ENCODE assay signal across 11 mouse cellular contexts in genomic region chr4:76380312-76380917, GRCm38 (mm10).
DNase-seq lines count a peak whose midpoint lies in the region; ATAC-seq lines count a peak whose summit lies in the region.
"Had no signal": no experiment of that assay in that cellular context is flagged by ENCODE, and none has a peak within 500 bp of the region (broad histone marks: within the 10 kb centered on the region; RNA-seq: fewer than 3 reads in every experiment).

No protein-coding gene starts in this region.

- peak overlapping the region; percentile 2 for H3K27ac ChIP-seq in hindbrain, embryonic 14.5 days
- H3K27ac ChIP-seq: gastrocnemius, adult 2 months had no signal

- no peak overlapping the region for H3K4me2 ChIP-seq in hindbrain, embryonic 14.5 days (replicated peaks)

- ATAC-seq in hindbrain, embryonic 14.5 days (ENCODE audit: low FRiP score), result peak; percentile 73; the same call in 1 of the 2 replicates

- no peaks in the 10 kb centered on the region for H3K9me3 ChIP-seq in hindbrain, embryonic 14.5 days (ENCODE audit: control insufficient read depth, low read length)

- 44% methylated on average over 6 of the region's 6 CpGs for WGBS in hindbrain, embryonic 14.5 days

- H3K27me3 ChIP-seq in hindbrain, embryonic 14.5 days (ENCODE audit: control insufficient read depth, insufficient read depth, low read length), result no peaks in the 10 kb centered on the region

- no peaks in the 10 kb centered on the region for H3K36me3 ChIP-seq in hindbrain, embryonic 14.5 days (replicated peaks; ENCODE audit: control insufficient read depth, insufficient read depth)

- H3K9ac ChIP-seq in hindbrain, embryonic 14.5 days, result no peak overlapping the region

- no peak overlapping the region for H3K4me3 ChIP-seq in hindbrain, embryonic 14.5 days (replicated peaks; ENCODE audit: low read length)
- H3K4me3 ChIP-seq: gastrocnemius, adult 2 months had no signal

- peak; percentile 25 to 63 for DNase-seq in left cerebral cortex, adult 18-20 months (ENCODE audit: low spot score in 2 of 2)
- DNase-seq in left cerebral cortex, adult 11 months (ENCODE audit: low spot score), result no peak
- DNase-seq in hindbrain, embryonic 14.5 days (ENCODE audit: low spot score), result no peak
- peak; percentile 35 to 65 for DNase-seq in left cerebral cortex, adult 9 months (ENCODE audit: low spot score in 2 of 2)
- peak; percentile 5 for DNase-seq in right cerebral cortex, postnatal 14 days
- DNase-seq in spleen, postnatal 10 days (ENCODE audit: low spot score in 2 of 2), result no peak
- no peak for DNase-seq in adrenal gland, adult 18-20 months (ENCODE audit: low spot score in 2 of 2)
- no peak for DNase-seq in lung, postnatal 10 days
- DNase-seq: gastrocnemius, adult 2 months; kidney, postnatal 25 days; thymus, postnatal 36 days had no signal

- H3K4me1 ChIP-seq in hindbrain, embryonic 14.5 days (replicated peaks; ENCODE audit: control insufficient read depth, insufficient read depth, low read length), result 0 out of 2 replicates have a peak, but pooled peaks cover 7% of the 10 kb centered on the region

Comparison
In these comparisons a context has a peak if more than half of its experiments do, and no peak if none do; other contexts are left out.
1. DNase-seq: peak in left cerebral cortex, adult 18-20 months (2 of 2), left cerebral cortex, adult 9 months (2 of 2) and right cerebral cortex, postnatal 14 days (single experiment); none in left cerebral cortex, adult 11 months (single experiment), hindbrain, embryonic 14.5 days (single experiment), spleen, postnatal 10 days (0 of 2), adrenal gland, adult 18-20 months (0 of 2) and lung, postnatal 10 days (single experiment).